Mouse (Mus musculus) adrenal gland, postnatal 10 days (tissue): ENCODE data around the gene Ankmy2. TPM values are rescaled to one million over a fixed set of nuclear protein-coding genes. Genes with fewer than 3 reads are reported as not detected.

Experiments
- DNase-seq: peaks from one replicate; pipeline ENCODE4 v3.0.0; 2021; ENCODE audit warnings: mixed read lengths
- long read RNA-seq, 2 experiments: library from polyadenylated mRNA; stranded (forward); transcript quantifications; one replicate each; pipeline ENCODE4 v2.0.0; 2021
- total RNA-seq, 2 experiments: library from RNA; stranded (reverse); gene quantifications; 2 replicates each; pipeline ENCODE4 v1.2.3; 2021

The Ankmy2 gene
- total RNA-seq, result 10 to 100 TPM; 28.6 to 34.7 TPM
- long read RNA-seq, experiment 1, transcript Ankmy2-201 (10 exons, 2,456 nt), result major isoform, 19 of 23 reads
- long read RNA-seq, experiment 1, partial matches to known transcripts, result 3 of 23 reads
- long read RNA-seq, experiment 1, other reads (novel, unspliced or antisense), result 1 of 23 reads
- long read RNA-seq, experiment 2, transcript Ankmy2-201 (10 exons, 2,456 nt), result major isoform, 19 of 20 reads
- long read RNA-seq, experiment 2, partial matches to known transcripts, result 0 of 20 reads
- long read RNA-seq, experiment 2, other reads (novel, unspliced or antisense), result 1 of 20 reads

DNA sequence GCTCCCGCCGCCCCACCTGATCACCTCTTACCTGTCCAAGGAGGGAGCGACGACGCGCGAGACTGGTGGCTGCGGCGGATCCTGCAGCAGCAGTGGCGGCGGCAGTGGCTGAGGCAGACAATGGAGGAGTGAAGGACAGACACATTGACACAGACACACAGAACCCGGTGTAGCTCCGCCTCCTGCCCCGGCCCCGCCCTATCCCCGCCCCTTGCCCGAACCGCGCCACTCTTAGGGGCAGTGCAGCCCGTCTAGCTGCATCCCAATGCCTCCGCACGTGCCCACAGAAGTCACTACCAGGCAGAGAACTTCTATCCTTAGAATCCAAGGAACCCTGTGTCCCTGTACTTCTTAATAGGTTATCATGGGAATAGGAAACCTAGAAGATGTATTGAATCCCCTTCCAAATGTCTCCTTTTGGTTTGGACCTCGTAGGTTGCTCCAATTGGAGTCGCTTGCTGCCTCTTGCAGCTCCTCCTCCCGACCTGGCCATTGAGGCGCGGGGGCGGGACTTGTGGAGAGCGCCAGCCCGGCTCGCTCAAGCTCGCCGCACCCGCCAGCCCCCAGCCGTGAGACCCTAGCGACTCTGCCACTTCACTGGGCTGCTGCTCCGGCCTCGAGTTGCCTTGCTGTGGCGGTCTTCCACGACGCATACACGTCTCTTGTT lies at the start of gene Ankmy2:
Ankmy2 (plus strand) TSS at position 478 of the 667 bp plus-strand sequence.
- peak; percentile 94 for DNase-seq

DNA sequence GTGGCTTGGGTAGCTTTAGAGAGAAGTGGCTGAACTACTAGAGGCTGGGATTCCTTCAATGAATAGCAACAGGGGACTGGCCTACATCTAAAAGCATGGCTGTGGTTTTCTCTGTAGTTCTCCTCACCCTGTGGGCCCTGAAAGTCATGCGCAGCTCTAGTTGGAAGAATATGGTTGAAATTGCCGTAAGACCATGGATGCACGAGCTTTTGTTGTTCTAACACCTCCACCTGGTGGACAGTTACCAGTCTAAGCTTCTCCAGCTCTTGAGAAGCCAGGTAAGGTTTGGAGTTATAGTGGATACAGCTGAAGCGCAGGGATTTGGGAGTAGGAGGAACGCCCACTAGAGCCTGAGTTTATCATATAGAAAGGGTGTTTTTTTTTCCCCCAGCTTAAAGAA lies 48.5 kb upstream of the Ankmy2 start:
- no peak for DNase-seq

DNA sequence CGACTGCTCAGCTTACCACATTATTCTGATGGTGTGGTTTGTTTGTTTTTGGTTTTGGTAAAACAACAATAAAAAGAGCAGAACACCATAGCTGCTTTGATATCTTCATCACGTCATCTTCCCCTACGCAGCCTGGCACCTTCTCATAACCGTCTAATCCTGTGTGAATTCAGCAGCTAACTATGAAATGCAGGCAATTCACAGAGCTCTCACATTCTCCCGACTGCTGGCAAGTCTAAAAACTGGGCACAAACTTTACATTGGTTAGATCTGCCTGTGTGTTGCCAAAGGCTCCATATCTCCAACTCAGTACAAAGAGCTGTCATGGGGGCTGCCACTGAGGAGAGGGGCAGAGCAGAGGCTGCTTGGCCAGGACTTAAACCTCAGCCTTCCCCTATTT lies 46.5 kb upstream of the Ankmy2 start:
- DNase-seq, result no peak

DNA sequence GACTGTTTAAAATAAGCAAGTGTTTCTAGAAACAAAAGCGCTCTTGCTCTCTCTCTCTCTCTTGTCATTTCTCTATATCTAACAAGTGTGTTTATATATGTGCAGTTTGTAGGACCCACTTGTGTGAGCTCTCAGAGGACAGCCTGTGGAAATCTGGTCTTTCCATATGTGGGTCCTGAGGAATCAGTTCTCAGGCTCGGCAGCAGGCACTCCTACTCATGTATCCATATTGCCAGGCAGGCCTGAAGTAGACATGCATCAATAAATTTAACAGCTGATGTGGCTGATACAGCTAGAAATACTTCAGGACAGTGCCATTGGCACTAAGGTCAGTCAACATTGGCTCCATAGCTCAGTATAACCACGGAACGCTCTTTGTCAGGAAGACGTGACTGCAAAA lies 45.8 kb upstream of the Ankmy2 start:
- no peak for DNase-seq

DNA sequence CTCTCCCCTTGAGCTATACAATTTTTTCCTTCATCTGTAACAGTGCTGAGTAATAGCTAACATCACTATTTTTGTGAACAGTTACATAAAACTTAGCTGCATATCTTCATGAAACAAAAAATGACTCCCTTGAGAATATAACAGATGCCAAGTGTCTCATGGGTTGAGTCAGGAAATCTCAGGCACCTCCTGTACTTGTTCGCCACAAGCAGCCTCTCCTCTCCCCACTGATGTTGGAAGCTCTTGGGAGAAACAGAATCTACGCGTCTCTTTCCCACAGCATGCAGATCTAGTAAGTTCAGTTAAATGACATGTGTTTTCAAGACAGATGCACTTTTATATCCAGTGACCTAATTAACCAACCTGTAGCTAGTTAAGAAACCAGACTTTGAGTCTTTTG lies 44.8 kb upstream of the Ankmy2 start:
- DNase-seq, result no peak

DNA sequence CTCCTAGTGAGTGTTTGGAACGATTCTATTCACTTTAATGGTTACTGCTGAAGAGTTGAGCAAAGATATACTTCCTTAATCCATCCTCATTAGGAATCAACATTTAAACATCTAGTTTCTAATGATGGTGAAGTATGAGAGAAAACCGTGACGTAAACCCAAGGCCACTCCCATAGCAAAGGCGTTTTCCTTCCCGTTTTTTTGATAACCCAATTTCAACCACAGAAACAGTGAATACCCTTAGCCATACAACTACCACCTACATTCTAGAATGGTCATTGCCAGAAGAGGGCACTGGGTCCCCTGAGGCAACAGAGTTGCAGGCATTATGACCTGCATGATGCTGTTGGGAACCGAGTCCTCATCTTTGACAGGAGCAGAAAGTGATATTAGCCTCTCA lies 39.8 kb upstream of the Ankmy2 start:
- no peak for DNase-seq

DNA sequence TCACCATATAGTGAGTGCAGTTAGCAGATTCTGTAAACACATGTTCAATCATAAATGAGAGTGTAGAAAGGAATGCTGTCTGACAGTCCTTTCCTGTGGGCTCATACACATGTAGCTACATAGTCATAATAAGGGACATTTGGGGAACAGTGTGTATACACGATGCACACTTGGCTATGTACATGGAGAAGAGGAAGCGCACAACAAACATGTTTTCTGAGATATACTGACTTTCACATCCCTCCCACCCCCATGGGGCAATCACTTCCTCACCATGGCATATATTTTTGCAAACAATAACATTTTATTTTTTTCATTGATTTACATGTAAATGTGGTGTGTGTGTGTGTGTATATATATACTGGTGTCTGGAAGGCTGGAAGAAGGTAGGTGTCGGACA lies 37.7 kb upstream of the Ankmy2 start:
- no peak for DNase-seq

DNA sequence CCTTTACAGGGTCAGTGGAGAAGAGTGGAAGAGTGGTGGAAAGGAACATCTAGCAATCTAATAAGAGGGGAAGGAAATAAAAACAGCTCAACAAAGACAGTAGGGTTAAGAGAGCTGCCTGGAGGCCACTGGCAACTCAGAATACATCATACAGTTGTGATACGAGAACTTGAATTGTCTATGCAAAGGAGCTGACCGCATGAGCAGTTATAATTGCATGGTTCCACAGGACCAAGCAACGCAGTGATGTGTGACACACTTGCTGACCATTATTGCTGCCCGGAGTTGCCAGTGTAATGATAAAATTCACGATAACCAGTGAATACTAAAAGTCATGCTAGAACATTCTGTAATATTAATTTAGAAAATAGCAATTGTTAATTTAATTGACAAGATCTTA lies 30.9 kb upstream of the Ankmy2 start:
- no peak for DNase-seq

DNA sequence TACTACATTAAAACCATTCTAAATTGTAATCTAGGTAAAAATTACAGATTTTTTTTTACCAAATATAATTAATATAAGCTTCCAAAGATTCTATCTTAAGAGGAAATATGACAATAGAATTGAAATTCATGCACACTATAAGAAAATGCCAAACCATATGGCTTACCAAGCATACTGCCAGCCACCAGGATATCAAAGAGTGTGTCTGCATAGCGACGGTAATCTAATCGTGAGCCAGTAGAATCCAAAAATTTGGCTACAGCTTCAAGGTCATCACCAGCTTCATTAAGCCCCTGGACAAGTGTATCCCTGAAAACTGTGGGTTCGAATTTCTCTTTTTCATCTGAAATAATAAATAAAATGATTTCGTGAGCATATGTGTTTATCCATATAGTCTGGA lies 27.1 kb upstream of the Ankmy2 start:
- no peak for DNase-seq

DNA sequence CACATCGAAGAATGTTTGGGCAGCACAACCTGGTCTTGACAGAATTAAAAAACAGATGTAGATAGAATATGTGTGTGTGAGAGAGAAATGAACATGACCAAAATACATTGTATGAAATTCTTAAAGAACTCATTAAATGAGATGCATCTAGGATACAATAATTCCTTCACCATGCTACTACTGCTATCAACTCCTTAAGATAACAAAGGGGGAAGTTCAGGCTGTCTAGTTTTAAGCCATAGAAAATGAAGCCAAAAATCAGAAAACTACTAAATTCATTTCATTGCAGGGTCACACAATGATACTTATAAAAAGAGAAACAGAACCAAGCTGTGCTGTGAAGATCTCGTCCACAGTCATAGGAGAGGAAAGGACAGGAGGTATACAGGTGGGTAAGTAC lies 24.7 kb upstream of the Ankmy2 start:
- DNase-seq, result no peak

DNA sequence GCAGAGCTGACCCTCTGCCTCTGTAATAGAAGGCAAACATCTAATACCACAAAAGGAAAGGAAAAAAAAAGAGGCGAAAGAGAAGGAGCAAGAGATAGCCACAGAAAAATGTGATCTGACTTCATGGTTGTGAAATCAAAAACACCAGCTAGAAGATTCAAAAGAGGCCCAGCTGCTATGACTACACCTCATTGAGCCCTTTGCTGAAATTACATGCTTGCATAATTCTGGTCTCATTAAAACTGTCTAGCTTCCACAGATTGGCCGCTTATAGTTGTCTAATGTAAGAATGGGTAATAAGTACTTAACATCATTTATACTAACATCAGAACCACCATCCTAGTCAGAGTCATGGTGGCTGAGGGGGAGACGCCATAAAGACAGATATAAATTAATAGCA lies 24.2 kb upstream of the Ankmy2 start:
- no peak for DNase-seq

DNA sequence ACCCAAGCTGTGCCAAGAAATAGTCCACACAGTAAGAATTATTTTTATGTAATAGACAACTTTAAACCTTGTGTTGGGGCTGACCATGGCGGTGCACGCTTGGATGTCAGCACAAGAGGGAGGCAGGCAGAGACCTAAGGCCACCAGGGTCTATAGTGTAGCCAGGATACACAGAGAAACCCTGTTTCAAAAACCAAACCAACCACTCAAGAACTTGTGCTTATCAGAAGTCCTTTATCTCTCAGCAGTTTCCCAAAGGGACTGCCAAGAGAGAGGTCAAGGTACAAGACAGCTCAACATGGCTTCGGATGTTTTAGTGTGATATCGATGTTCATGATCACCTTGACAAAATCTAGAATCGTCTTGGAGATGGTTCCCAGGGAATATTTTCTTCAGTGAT lies 23.4 kb upstream of the Ankmy2 start:
- no peak for DNase-seq

DNA sequence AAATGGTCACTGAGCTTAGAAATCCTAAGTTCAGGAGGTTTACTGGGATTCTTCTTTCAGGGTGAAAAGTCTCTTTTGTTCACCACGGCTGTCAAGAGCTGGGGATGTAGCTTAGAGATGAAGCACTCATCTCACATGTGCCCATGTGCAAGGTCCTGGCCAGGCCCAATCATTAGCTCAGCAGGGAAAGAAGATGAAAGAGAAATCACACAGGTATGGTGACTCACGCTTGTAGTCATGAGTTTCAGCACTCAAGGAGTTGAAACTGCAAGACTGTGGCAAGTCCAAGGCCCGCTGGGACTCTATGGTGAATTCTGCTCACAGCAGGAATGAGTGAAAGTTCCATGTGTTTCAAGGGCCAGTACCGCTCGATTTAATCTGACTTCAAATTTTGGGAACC lies 22.8 kb upstream of the Ankmy2 start:
- no peak for DNase-seq

DNA sequence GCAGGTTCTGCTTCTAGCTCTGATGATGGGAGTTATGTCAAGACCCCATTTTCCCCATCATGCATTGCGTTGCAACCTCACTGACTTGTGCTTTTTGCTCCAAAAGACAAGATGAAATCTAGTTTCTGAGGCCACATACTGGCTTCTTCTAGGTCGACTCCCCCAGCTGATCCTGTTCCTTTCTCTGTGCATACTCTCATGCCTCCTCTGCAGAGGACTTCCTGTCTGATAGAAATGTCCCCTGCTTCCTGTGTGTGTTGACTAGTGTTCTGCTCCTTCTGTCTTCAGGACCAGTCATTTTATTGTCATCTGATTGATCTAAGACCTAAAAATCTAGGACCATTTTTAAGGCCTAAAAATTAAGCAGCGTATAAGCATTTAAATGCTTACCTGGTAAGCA lies 21.5 kb upstream of the Ankmy2 start:
- DNase-seq, result no peak

DNA sequence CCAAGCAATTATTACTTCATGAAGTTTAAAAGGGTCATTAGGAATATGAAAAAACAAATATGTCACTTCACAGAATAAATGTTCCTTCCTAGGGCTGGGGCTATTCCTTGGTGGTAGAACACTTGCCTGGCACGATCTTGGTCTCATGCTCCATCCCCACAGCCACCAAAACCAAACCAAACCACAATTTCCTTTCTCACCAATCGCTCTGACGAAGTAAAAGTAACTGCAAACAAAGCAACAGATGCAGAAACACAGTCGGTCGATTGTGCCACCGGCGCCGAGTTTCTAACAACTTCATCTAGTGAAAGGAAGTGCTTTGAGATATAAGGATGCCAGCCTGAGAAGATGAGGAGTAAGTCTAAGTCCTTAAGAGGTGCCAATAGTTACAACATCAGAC lies 20.6 kb upstream of the Ankmy2 start:
- DNase-seq, result no peak

DNA sequence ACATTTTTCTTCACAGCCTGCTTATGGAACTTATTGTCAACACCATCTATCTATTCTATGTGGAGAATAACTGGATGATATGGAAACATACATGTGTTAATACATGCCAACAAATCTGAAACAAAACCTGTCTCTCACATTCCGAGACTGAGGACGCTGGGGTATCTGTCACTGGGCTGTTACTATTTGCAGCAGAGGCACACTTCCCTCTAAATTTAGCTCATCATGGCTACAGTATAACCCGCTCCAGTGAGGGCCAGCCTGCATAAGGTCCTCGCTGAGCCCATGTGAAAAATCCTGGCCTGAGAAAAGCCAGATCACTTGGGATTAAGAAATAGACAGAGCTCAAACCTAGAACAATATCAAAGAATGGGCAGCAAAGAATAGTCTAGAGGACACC lies 19.7 kb upstream of the Ankmy2 start:
- no peak for DNase-seq

DNA sequence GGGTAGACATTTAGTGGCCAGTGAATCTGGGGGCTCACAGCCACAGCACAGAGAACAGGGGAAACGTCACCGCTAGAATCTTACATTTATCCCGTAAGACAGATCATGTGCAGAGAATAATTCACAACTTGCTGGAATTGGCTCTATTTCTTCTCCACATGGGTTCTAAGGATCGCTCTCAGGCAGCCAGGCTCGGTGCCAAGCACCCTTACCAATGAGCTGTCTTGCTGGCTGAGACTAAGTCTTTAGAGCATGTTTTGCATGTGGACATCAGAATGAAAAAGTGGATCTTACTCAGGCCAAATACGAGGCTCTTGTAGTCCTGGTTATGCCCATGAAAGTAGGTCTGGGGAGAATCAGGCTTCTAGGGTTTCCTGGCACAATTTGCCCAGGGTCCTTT lies 16.5 kb upstream of the Ankmy2 start:
- peak; percentile 21 for DNase-seq

DNA sequence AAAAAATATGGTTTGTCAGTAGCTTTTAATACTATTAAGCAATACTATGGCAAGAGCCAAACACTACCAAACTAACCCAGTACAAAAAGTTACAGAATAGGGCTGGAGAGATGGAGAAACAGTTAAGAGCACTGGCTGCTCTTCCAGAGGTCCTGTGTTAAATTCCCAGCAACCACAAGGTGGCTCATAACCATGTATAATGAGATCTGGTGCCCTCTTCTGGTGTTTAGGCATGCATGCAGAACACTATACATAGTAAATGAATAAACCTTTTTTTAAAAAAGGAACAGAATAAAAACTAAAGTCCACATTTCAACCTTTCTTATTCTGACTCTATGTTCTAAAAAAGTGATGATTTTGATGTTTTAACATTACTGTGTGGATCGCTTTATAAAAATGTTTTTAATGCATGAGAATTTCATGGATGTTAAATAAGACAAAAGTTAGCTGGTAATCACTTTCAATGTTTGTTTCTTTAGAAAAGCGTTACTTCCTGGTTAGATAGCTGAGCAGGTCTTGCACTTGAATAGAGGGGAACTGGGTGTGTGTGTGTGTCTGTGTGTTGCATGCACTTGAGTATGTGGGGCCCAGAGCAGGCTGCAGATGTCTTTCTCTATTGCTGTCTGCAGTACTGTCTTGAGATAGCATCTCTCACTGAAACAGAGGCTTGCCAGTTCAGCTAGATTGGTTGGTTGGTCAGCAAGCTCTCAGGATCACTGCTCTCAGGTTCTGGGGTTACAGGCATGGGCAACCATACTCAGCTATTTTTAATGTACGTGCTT lies 10.5 kb upstream of the Ankmy2 start:
- DNase-seq, result no peak

DNA sequence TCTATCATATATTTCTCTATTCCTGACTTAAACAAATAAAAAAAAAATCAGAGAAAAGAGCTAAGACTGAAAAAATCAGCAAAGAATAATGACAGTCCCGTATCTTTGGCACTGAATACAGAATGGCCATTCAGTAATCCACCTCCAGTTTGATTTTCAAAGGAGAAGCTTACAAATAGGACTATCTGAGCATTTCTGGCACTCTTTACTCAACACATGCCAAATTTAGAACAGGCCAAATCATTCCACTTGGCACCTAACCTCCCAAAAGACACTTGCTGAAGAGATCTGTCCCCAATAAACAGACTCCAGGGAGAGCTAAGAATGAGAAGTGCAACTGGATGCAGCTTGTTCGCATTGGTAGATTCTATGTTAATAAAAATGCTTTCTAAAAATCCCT lies 6.6 kb upstream of the Ankmy2 start:
- DNase-seq, result no peak

DNA sequence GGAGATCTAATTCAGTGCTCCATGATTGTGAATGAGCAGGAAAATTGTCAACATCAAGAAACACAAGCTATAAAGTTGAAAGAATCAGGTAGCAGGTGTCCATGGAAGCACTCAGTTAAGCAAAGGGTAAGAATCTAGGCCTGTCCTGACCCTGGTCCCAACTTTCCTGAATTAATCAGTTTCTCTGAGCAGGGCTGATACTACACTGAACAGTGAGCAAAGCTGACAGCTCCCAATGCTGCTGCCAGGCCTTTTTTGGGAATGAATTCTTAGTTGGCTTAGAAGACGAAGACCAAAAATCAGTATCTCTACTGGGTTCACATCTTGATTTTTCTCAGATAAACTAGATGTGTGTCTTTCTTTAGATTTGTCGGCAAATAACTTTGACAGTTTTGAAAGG lies 6.2 kb upstream of the Ankmy2 start:
- DNase-seq, result no peak

DNA sequence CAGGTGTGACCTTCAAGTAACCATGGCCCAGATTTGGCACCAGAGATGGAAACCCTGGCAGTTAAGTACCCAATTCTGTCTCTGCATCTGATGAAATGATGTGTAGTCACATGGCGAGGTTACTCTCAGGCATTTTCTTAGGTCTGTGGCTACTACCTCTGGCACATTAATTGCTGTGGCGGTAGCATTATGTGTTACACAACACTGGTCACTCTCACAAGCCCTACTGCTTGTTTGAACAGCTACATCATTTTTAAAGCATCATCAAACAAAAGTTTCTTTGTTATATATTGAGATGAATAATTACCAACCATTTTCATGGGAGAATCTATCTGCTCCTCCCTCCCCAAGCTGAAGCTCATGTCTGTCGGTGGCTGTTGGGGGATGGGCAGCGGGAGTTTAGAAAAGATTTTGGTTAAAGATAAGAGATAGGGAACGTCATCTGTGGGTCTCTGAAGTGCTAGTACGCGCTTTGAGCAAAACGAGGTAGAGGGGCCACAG lies 1.7 kb upstream of the Ankmy2 start:
- DNase-seq, result peak; percentile 23

DNA sequence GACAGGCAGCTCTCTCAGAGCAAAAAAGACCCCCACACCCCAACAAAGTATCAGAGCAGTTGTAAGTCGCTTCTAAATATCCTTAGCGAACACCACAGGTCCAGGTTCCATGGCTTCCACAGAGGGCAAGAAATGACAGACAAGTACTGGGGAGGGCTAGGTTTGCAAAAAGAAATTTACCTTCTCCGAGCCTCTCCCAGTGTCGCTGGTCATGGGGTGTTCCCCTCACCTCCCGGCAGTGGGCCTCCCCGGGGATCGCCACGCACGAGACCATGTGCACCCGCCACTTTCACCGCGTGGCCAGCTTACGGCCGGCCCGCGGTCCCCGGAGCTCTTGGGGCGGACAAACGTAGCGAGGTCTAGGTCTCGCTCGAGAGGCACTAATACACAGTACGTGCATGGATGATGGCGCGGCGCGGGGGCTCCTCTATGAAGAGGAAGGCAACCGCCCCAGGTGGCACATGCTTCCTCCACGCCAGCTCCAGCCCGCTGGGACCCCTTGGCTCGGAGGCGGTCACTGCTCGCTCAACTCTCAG lies 745 bp upstream of the Ankmy2 start:
- no peak for DNase-seq

DNA sequence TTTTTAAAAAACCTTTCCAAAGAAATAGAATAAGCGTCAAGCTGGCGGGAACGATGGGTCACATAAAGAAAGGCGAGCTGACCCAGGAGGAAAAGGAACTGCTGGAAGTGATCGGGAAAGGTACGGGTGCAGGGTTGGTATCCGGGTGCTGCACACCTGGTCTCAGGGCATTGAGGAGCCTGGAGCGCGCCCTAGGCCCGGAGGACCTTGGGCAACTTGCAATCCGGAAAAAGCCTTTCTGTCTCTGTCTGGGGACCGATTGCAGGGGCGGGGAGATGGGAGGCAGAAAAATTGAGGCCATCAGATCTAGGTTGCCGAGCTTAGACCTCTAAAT lies 357 bp downstream of the Ankmy2 start:
- no peak for DNase-seq
